Mouse (Mus musculus): Measurements from ENCODE around the gene Tacc2. TPM values are rescaled to one million over a fixed set of nuclear protein-coding genes. Genes with fewer than 3 reads are reported as not detected.

Tacc2 gene
- polyA plus RNA-seq, 1 experiment from 2014 or later, result 40.9 TPM

DNA sequence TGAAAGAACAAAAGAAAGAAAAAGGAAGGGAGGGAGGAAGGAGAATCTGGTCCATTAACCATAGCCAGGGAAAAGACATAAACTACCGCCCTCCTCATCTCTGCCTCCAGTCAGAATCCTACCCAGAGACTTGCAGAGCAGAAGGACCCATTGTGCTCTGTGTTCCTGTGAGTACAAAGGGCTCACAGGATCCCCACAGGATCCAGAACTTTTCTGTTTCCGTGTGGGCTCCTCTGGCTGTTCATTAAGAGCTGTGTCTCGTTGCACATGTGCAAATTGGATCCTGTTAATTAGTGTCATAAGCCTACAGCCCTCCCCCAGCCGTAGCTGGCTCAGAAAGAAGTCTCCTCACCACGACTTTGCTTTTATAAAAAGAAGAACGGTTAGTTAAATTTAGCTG lies 155.7 kb downstream of the Tacc2 start:
- DNase-seq (ENCODE audit: low spot score), result no peak
- no peaks in the 10 kb centered on the region for H3K27me3 ChIP-seq (ENCODE audit: low read depth, poor library complexity, severe bottlenecking)
- no peak overlapping the region for H3K4me3 ChIP-seq
- WGBS, result 85% methylated on average over 6 of the region's 6 CpGs
- H3K36me3 ChIP-seq, result peaks cover 91% of the 10 kb centered on the region
- H3K27ac ChIP-seq (replicated peaks), result no peak overlapping the region
- peaks cover 4% of the 10 kb centered on the region; the same call in 1 of the 2 replicates for H3K4me1 ChIP-seq
- H3K9me3 ChIP-seq (replicated peaks), result no peaks in the 10 kb centered on the region

DNA sequence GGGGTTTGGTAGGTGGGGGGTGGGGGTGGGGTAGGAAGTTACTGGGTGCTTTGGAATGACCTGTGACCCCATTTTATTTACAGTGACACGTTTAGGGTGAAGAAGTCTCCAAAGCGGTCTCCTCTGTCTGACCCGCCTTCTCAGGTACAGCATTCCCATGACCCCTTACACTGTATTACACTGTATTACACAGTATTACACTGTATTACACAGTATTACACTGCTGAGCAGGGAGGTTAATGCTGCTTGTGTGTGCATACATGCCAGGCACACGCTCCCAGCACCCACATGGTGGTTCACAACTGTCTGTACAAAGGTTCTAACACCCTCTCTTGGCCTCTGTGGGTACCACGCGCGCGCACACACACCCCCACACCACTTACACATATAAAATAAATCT lies 156.2 kb downstream of the Tacc2 start:
- WGBS, result 97% methylated on average over 8 of the region's 8 CpGs
- Histone ChIP-seq H3K9me3 (replicated peaks) (no peaks in the 10 kb centered on the region), H3K27ac (replicated peaks) (no peak overlapping the region), H3K27me3 (ENCODE audit: low read depth, poor library complexity, severe bottlenecking) (no peaks in the 10 kb centered on the region), H3K36me3 (peaks cover 91% of the 10 kb centered on the region), H3K4me1 (peaks cover 4% of the 10 kb centered on the region; the same call in 1 of the 2 replicates), H3K4me3 (no peak overlapping the region)
- DNase-seq (ENCODE audit: low spot score), result no peak

DNA sequence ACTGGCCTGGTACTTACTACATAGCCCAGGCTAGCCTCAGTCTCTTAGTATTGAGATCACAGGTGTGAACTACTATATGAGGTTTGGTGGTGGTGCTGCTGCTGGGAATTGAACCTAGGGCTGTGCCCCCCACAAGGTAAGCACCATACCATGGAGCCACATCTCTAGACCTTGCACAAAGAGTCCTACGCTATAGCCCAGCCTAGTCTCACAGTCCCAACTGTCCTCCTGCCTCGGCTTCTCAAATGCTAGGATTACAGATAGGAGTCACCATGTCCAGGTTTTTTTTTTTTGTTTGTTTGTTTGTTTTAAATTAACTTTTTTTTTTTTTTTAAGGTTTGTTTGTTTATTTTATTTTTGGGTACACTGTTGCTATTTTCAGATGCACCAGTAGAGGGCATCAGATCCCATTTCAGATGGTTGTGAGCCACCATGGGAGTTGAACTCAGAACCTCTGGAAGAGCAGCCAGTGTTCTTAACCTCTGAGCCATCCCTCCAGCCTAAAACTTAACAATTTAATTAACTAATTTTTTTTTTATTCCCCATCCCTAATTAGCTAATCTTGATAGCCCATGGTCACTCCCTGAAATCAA lies 157.1 kb downstream of the Tacc2 start:
- Histone ChIP-seq H3K4me1 (peaks cover 4% of the 10 kb centered on the region; the same call in 1 of the 2 replicates), H3K27me3 (ENCODE audit: low read depth, poor library complexity, severe bottlenecking) (no peaks in the 10 kb centered on the region), H3K4me3 (no peak overlapping the region), H3K9me3 (replicated peaks) (no peaks in the 10 kb centered on the region), H3K27ac (replicated peaks) (no peak overlapping the region), H3K36me3 (peaks cover 91% of the 10 kb centered on the region)
- DNase-seq (ENCODE audit: low spot score), result no peak
- 96% methylated on average over 2 of the region's 2 CpGs for WGBS

DNA sequence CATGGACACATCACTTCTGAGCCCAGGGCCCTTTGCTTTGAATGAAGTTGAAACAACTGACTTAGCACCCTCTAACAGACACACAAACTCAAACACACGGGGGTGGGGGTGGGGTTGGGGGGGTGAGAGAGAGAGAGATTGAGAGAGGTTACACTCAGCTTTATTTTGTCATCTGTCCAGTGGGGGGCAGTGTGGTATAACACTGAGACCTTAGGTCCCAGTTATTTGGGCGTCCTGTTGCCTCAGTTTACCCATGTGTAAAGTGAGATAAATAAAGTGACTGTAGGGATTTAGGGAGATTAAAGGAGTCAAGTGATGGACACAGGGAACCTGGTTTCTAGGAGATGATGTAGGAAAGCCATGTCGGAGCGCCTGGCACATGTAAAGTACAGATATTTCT lies 163.9 kb downstream of the Tacc2 start:
- Histone ChIP-seq H3K9me3 (replicated peaks) (no peaks in the 10 kb centered on the region), H3K4me3 (no peak overlapping the region), H3K27me3 (ENCODE audit: low read depth, poor library complexity, severe bottlenecking) (no peaks in the 10 kb centered on the region), H3K27ac (replicated peaks) (no peak overlapping the region), H3K4me1 (no peaks in the 10 kb centered on the region), H3K36me3 (peaks cover 100% of the 10 kb centered on the region)
- DNase-seq (ENCODE audit: low spot score), result no peak
- 87% methylated on average over 4 of the region's 4 CpGs for WGBS

DNA sequence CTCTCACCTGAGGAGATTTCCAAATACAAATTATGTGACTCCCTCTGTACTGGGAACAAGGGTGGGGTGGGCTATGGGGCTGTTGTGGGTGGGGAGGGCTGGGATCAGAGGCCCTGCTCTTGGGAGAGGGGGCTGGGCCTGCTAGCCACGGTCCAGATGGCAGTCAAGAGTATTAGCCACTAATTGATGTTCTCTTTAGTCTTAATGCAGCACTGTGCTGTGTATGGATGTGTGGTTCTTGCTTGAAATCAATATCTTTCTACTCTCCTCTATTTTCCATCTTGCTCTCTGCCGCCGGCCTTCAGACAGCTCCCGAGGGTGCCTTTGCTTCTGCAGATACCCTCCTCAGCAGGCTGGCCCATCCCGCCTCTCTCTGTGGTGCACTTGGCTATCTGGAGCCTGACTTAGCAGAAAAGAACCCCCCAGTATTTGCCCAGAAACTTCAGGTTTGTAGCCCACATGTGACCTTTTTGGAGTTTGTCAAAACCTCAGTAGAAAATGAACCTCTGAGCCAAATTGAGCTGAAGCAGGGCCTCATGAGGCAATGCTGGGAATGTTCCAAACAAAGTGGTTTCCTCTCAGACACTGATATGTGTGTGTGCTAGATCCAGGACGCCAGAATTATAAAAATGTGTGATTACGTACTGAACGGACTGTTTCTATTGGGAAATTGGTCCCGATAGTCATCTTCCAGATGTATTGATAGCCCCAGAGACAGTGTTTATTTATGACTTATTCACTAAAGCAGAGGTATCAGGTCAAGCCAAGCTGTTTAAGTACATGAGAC lies 166.2 kb downstream of the Tacc2 start:
- Histone ChIP-seq H3K27me3 (ENCODE audit: low read depth, poor library complexity, severe bottlenecking) (no peaks in the 10 kb centered on the region), H3K27ac (replicated peaks) (no peak overlapping the region), H3K9me3 (replicated peaks) (no peaks in the 10 kb centered on the region), H3K4me3 (no peak overlapping the region), H3K36me3 (peaks cover 100% of the 10 kb centered on the region), H3K4me1 (no peaks in the 10 kb centered on the region)
- 93% methylated on average over 9 of the region's 9 CpGs for WGBS
- DNase-seq (ENCODE audit: low spot score), result no peak

DNA sequence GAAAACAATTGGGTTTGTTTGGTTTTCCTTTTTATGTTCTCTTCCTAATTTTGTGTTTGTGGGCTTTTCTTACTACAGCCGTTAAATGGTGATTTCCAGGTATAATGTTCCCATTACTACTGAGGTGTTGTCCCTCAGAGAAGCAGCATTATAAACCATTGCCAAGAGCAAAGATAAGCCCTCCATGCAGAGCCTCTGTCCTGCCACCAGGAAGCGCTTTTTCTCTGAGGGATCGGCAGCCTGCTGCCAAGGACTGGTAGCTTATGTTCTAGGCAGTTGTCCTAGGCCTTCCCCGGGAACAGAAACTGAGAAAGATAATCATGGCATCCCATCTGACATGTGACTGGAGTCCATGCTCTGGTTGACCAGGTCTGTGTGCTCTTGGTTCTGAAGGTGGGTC lies 171.9 kb downstream of the Tacc2 start:
- Histone ChIP-seq H3K4me1 (peaks cover 32% of the 10 kb centered on the region), H3K36me3 (peaks cover 99% of the 10 kb centered on the region), H3K9me3 (replicated peaks) (no peaks in the 10 kb centered on the region), H3K4me3 (no peak overlapping the region), H3K27ac (replicated peaks) (no peak overlapping the region), H3K27me3 (ENCODE audit: low read depth, poor library complexity, severe bottlenecking) (no peaks in the 10 kb centered on the region)
- no peak for DNase-seq (ENCODE audit: low spot score)
- WGBS, result 94% methylated on average over 4 of the region's 4 CpGs

DNA sequence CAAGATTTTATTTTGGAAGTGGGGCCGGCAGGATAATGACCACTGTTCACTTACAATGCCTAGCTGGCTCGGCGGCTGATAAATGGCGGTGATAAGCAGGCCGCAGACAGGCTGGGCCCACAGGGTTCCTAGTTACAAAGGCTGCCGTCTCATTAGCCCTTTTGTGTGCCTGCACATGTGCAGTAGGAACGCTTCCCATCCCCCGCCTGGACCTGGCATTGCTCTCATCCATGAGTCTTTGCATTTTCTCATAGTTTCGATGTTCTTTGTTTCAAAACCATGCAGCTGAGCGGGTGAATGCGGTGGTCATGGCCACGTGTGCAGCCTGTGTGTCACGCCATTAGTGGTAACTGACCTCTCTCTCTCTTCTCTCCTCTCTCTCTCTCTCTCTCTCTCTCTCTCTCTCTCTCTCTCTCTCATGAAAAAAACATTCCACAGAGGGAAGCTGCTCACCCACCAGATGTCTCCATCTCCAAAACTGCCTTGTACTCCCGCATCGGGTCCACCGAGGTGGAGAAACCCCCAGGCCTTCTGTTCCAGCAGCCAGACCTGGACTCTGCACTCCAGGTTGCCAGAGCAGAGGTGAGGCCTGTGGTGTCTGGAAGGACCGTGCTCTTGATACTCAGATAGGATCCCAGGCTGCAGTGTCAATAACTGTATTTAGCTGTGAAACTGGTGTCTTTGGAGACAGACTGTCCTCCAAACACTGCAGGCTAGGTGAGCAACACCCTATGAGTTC lies 173.7 kb downstream of the Tacc2 start:
- peak; percentile 61 for DNase-seq (ENCODE audit: low spot score)
- 51% methylated on average over 17 of the region's 17 CpGs for WGBS
- Histone ChIP-seq H3K4me1 (peaks cover 32% of the 10 kb centered on the region), H3K27me3 (ENCODE audit: low read depth, poor library complexity, severe bottlenecking) (no peaks in the 10 kb centered on the region), H3K4me3 (no peak overlapping the region), H3K27ac (replicated peaks) (peak overlapping the region; percentile 89), H3K9me3 (replicated peaks) (no peaks in the 10 kb centered on the region), H3K36me3 (peaks cover 99% of the 10 kb centered on the region)

DNA sequence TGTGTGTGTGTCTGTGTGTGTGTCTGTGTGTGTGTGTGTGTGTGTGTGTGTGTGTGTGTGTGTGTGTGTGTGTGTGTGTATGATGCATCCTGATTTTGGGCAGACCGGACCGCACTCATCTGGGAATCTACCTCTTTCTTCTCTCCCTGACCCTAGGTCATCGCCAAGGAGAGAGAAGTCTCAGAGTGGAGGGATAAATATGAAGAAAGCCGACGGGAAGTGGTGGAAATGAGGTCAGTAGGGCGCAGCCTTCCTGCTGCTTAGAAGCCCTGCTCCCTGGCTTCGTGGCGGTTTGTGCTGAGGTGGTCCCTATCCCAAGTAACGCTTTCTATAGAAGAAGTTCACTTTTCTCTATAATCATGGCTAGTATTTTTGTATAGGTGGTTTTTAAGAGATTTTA lies 174.4 kb downstream of the Tacc2 start:
- 46% methylated on average over 9 of the region's 9 CpGs for WGBS
- Histone ChIP-seq H3K4me3 (no peak overlapping the region), H3K36me3 (peaks cover 97% of the 10 kb centered on the region), H3K9me3 (replicated peaks) (no peaks in the 10 kb centered on the region), H3K27ac (replicated peaks) (peak overlapping the region; percentile 89), H3K4me1 (peaks cover 32% of the 10 kb centered on the region), H3K27me3 (ENCODE audit: low read depth, poor library complexity, severe bottlenecking) (no peaks in the 10 kb centered on the region)
- no peak for DNase-seq (ENCODE audit: low spot score)

DNA sequence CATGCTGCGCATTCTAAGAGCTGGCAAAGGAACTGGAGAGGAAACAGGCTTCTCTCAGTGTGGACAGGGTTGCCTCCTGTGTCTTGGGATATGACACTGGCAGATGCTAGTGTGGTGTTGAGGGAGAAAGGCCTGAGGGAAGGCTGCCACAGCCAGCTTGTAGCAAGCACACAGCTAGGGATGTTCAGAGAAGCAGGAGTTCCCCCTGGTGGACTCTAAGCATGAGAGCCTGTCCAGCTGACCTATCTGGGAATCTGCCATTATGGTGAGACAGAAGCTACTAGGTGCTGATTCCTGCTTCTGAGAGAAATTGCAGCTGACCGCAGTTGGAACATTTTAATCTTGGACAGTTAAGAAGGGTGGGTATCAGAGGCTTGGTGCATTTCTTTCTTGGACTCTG lies 177.6 kb downstream of the Tacc2 start:
- H3K36me3 ChIP-seq, result peaks cover 97% of the 10 kb centered on the region
- WGBS, result 93% methylated on average over 2 of the region's 2 CpGs

DNA sequence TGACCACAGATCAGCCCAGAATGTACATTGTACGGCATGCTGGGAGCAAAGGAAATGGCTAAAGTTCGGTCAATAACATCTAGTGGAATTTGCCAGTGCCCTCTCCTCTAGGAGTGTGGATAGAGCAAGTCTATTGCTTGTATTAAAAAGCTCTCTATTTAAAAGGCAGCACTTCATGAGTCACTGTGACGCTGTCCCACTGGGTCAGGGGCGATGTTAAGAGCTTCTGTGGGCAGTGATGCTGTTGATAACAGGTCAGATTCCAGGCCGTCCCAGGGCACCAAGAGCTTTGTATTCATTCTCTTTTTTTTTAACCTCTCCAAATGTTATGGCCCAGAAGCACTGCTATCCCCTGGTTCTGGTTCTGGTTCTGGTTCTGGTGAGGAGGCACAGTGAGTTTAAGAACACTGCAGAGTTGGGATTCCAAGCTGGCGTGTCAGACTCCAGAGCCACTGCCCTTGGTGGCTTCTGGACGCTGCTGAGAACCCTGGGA lies 179.2 kb downstream of the Tacc2 start:
- Histone ChIP-seq H3K36me3 (peaks cover 97% of the 10 kb centered on the region), H3K4me1 (peaks cover 9% of the 10 kb centered on the region), H3K4me3 (no peak overlapping the region), H3K9me3 (replicated peaks) (no peaks in the 10 kb centered on the region), H3K27me3 (ENCODE audit: low read depth, poor library complexity, severe bottlenecking) (no peaks in the 10 kb centered on the region), H3K27ac (replicated peaks) (0 out of 2 replicates have a peak overlapping the region, but pooled peaks have one; percentile 2)
- no peak for DNase-seq (ENCODE audit: low spot score)
- WGBS, result 89% methylated on average over 7 of the region's 7 CpGs

More for the DNA sequence above, 177.6 kb downstream of the Tacc2 start:
- Histone ChIP-seq H3K27ac (replicated peaks) (0 out of 2 replicates have a peak overlapping the region, but pooled peaks have one; percentile 0), H3K9me3 (replicated peaks) (no peaks in the 10 kb centered on the region), H3K27me3 (ENCODE audit: low read depth, poor library complexity, severe bottlenecking) (no peaks in the 10 kb centered on the region), H3K4me1 (peaks cover 25% of the 10 kb centered on the region), H3K4me3 (no peak overlapping the region)
- no peak for DNase-seq (ENCODE audit: low spot score)

DNA sequence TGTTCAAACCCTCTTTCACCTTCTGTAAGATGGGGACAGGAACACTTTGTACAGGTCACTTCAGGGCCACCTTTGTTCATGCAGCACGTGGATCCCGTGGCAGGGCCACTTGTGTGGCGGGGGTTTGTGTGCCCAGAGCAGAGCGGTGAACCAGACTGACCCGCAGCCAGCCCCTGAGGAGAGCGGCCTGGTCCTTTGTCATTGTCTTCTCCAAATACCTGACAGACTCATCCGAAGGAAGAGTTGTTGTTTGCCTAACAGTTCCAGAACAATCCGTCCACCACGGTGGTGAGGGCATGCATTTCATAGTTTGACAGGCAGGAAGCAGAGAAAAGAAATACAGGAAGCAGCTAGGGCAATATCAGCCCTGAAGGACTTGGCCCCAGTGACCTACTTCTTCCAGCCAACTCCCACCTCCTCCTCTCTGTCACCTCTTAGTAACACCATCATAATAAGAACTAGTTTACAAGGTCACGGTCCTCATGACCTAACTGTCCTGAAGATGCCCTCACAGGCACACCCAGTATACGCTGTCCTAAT lies 180.2 kb downstream of the Tacc2 start:
- Histone ChIP-seq H3K36me3 (peaks cover 91% of the 10 kb centered on the region), H3K4me3 (no peak overlapping the region), H3K27ac (replicated peaks) (no peak overlapping the region), H3K9me3 (replicated peaks) (no peaks in the 10 kb centered on the region), H3K27me3 (ENCODE audit: low read depth, poor library complexity, severe bottlenecking) (no peaks in the 10 kb centered on the region), H3K4me1 (peaks cover 3% of the 10 kb centered on the region)
- 91% methylated on average over 11 of the region's 11 CpGs for WGBS
- DNase-seq (ENCODE audit: low spot score), result no peak

DNA sequence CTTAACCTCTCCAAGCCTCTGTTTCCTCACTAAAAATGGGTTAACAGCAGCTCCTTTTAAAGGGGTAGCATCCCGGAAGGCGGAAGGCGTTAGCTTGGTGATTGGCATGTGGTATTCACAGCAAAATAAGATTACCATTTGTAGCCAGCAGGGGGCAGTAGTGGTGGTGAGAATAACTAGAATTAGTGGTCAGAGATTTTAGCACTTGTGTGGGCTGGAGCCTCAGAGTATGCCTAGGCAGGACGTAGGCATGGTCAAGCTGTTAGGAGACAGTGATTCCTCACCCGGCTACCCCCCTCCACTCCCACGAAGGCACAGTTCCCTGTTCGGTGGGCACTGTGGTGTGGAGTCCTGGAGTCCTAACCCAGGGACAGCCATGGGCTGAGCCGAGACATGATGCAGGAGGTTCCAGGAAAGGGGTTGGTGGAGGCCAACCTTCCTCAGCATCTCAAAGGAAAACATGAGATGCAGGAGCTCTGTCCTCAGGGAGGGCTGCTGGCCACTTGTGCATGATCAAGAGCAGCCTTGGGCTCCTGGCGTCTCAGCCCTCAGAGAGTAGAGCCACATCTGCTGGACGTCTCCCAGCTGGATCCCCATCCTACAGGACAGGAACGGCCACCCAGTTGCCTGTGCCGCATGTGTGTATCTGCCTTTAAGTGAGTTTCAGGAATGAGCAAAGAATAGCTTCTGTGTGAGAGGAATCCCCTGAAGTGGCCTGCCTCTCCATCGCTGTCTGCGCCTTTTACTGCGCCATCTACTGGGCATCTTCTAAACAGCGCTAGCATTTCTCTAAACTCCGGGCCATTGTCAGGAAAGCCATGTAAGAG lies 185.0 kb downstream of the Tacc2 start:
- H3K27ac ChIP-seq (replicated peaks), result peak overlapping the region; percentile 49; the same call in 1 of the 2 replicates
- peaks cover 84% of the 10 kb centered on the region for H3K36me3 ChIP-seq
- no peak overlapping the region for H3K4me3 ChIP-seq
- no peaks in the 10 kb centered on the region for H3K9me3 ChIP-seq (replicated peaks)
- peaks cover 5% of the 10 kb centered on the region for H3K4me1 ChIP-seq
- WGBS, result 46% methylated on average over 17 of the region's 17 CpGs
- peak; percentile 81 for DNase-seq (ENCODE audit: low spot score)
- no peaks in the 10 kb centered on the region for H3K27me3 ChIP-seq (ENCODE audit: low read depth, poor library complexity, severe bottlenecking)
